Mouse (Mus musculus) embryonic facial prominence, embryonic 14.5 days (tissue): Measurements from ENCODE around the gene Cd109. TPM values are rescaled to one million over a fixed set of nuclear protein-coding genes. Genes with fewer than 3 reads are reported as not detected.

Experiments
- ATAC-seq: fragments of 200-750 bp; cut with Nextera tagmentation; 2 replicates; pipeline ENCODE4 v1.8.0; 2017; ENCODE audit warnings: low read depth, moderate number of reproducible peaks, moderate TSS enrichment
- DNase-seq: peaks from one replicate; pipeline ENCODE4 v3.0.0-alpha.2; 2015; ENCODE audit warnings: low spot score
- H3K27ac ChIP-seq: fragments of 300-500 bp; sonication (generic); replicated peaks from 2 replicates; pipeline ENCODE4 v1.5.1; 2014; ENCODE audit warnings: low read depth, mild to moderate bottlenecking, low read length, moderate library complexity
- H3K27me3 ChIP-seq: fragments of 300-500 bp; sonication (generic); replicated peaks from 2 replicates; pipeline ENCODE4 v1.6.1; 2014; ENCODE audit warnings: low read length; ENCODE audit not compliant: control insufficient read depth, insufficient read depth
- H3K36me3 ChIP-seq: fragments of 300-500 bp; sonication (generic); 2 replicates; pipeline ENCODE4 v1.6.1; 2014; ENCODE audit warnings: low read length, mixed read lengths; ENCODE audit not compliant: control insufficient read depth, insufficient read depth
- H3K4me1 ChIP-seq: fragments of 300-500 bp; sonication (generic); 2 replicates; pipeline ENCODE4 v1.6.1; 2014; ENCODE audit warnings: antibody characterized with exemption, low read length; ENCODE audit not compliant: control insufficient read depth, insufficient read depth
- H3K4me2 ChIP-seq: fragments of 300-500 bp; sonication (generic); 2 replicates; pipeline ENCODE4 v1.6.1; 2014; ENCODE audit warnings: low read depth, mild to moderate bottlenecking, low read length, moderate library complexity, mixed read lengths
- H3K4me3 ChIP-seq: fragments of 300-500 bp; sonication (generic); 2 replicates; pipeline ENCODE4 v1.5.1; 2014; ENCODE audit warnings: low read depth, mild to moderate bottlenecking, low read length
- H3K9ac ChIP-seq: fragments of 300-500 bp; sonication (generic); 2 replicates; pipeline ENCODE4 v1.6.1; 2014; ENCODE audit warnings: low read depth, mild to moderate bottlenecking, low read length, moderate library complexity, mixed read lengths
- H3K9me3 ChIP-seq: fragments of 300-500 bp; sonication (generic); 2 replicates; pipeline ENCODE4 v1.6.1; 2016; ENCODE audit warnings: low read length; ENCODE audit not compliant: control insufficient read depth
- WGBS: fragments of 180-500 bp; shearing (Covaris S2); extraction: QIAGEN DNeasy Blood & Tissue Kit; methylation state at CpG from one replicate; pipeline ENCODE4 v1.1.7; 2014; 5-methylcytosine and 5-hydroxymethylcytosine counted together
- polyA plus RNA-seq: library from polyadenylated mRNA; unstranded; fragments of >200 nt; fragmentation: Nextera tagmentation; extraction: Ambion mirVana; gene quantifications from 2 replicates; pipeline ENCODE4 v1.2.1, GENCODE M21; 2014

The Cd109 gene
- polyA plus RNA-seq, 1 experiment from 2014 or later = 20.3 TPM

GRCm38 (mm10) chr9:78590471-78590870, 24.9 kb upstream of the Cd109 start:
- no peaks in the 10 kb centered on the region for H3K36me3 ChIP-seq
- H3K27ac ChIP-seq = no peak overlapping the region
- 99% methylated on average over 2 of the region's 2 CpGs for WGBS
- H3K27me3 ChIP-seq = no peaks in the 10 kb centered on the region
- no peaks in the 10 kb centered on the region for H3K9me3 ChIP-seq
- DNase-seq (no peak), ATAC-seq (no peak)
- H3K4me3 ChIP-seq = no peak overlapping the region
- H3K4me1 ChIP-seq = peaks cover 9% of the 10 kb centered on the region
- H3K4me2 ChIP-seq = no peak overlapping the region
- H3K9ac ChIP-seq = no peak overlapping the region

- Histone ChIP-seq H3K36me3 (no peaks in the 10 kb centered on the region), H3K4me3 (no peak overlapping the region), H3K27me3 (no peaks in the 10 kb centered on the region), H3K27ac (no peak overlapping the region), H3K9me3 (no peaks in the 10 kb centered on the region), H3K4me1 (no peaks in the 10 kb centered on the region), H3K4me2 (no peak overlapping the region), H3K9ac (no peak overlapping the region)
- ATAC-seq (no peak), DNase-seq (no peak)
- WGBS = 84% methylated on average over 3 of the region's 3 CpGs
Measured at GRCm38 (mm10) chr9:78595257-78595656, 20.1 kb upstream of the Cd109 start.

GRCm38 (mm10) chr9:78595769-78596555, 19.4 kb upstream of the Cd109 start:
- Histone ChIP-seq H3K4me3 (no peak overlapping the region), H3K4me2 (no peak overlapping the region), H3K27me3 (no peaks in the 10 kb centered on the region), H3K9ac (no peak overlapping the region), H3K36me3 (no peaks in the 10 kb centered on the region), H3K9me3 (no peaks in the 10 kb centered on the region), H3K27ac (no peak overlapping the region), H3K4me1 (no peaks in the 10 kb centered on the region)
- ATAC-seq (no peak), DNase-seq (no peak)
- WGBS = 90% methylated on average over 18 of the region's 18 CpGs

DNA sequence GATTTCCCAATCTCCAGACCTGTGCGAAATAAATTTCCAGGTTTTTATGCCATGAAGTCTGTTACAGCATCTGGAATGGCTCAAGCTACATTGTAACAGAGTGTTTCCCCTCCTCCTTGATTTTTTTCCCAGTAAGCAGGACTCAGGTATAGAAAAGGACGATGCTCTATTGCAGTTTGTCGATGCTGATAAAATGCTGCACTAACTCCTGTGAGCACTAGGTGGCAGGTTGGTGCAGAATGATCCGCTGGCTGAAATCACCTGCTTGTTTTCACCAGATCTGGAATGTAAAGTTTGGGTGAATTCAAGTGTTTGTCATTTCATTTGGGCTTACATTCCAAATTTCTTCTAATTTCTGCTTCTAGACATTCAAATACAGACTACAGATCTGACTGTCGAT, 18.5 kb upstream of the Cd109 start:
- WGBS = 6% methylated on average over 5 of the region's 5 CpGs
- Histone ChIP-seq H3K27ac (no peak overlapping the region), H3K36me3 (no peaks in the 10 kb centered on the region), H3K9me3 (no peaks in the 10 kb centered on the region), H3K9ac (no peak overlapping the region), H3K4me3 (no peak overlapping the region), H3K27me3 (no peaks in the 10 kb centered on the region), H3K4me2 (no peak overlapping the region), H3K4me1 (no peaks in the 10 kb centered on the region)
- ATAC-seq (no peak), DNase-seq (no peak)

GRCm38 (mm10) chr9:78599927-78600326, 15.4 kb upstream of the Cd109 start:
- Histone ChIP-seq H3K4me1 (no peaks in the 10 kb centered on the region), H3K4me2 (no peak overlapping the region), H3K9me3 (no peaks in the 10 kb centered on the region), H3K9ac (no peak overlapping the region), H3K27ac (no peak overlapping the region), H3K27me3 (no peaks in the 10 kb centered on the region), H3K4me3 (no peak overlapping the region), H3K36me3 (no peaks in the 10 kb centered on the region)
- DNase-seq (no peak), ATAC-seq (no peak)
- 80% methylated on average over 5 of the region's 5 CpGs for WGBS

GRCm38 (mm10) chr9:78601046-78601730, 14.2 kb upstream of the Cd109 start:
- DNase-seq (no peak), ATAC-seq (0 out of 2 replicates have a peak, but pooled peaks have one; percentile 33)
- H3K36me3 ChIP-seq = no peaks in the 10 kb centered on the region
- 66% methylated on average over 4 of the region's 4 CpGs for WGBS
- no peaks in the 10 kb centered on the region for H3K9me3 ChIP-seq
- H3K4me2 ChIP-seq = no peak overlapping the region
- H3K27ac ChIP-seq = no peak overlapping the region
- H3K4me1 ChIP-seq = no peaks in the 10 kb centered on the region
- H3K27me3 ChIP-seq = no peaks in the 10 kb centered on the region
- no peak overlapping the region for H3K4me3 ChIP-seq
- H3K9ac ChIP-seq = no peak overlapping the region

DNA sequence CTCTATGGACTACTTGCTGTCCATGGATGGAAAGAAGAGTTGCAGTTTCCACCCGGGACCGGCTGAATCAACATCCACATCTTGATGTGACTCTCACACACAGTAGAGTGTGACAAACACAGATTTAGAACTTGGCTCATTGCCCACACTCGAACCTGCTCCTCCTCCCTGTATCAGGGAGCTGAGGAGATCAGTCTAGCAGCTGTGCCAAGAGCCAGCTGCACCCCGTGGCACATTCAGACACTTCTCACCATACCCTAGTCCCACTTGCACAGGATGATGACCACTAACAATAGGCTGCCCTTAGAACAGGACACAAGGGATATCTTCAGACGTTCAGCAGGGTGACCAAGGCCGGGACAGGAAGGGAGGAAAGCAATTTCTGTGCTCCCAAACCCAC, 1.1 kb upstream of the Cd109 start:
- H3K4me1 ChIP-seq = peaks cover 12% of the 10 kb centered on the region
- no peak overlapping the region for H3K4me2 ChIP-seq
- 57% methylated on average over 6 of the region's 6 CpGs for WGBS
- H3K9me3 ChIP-seq = no peaks in the 10 kb centered on the region
- no peak overlapping the region for H3K27ac ChIP-seq
- H3K27me3 ChIP-seq = no peaks in the 10 kb centered on the region
- peak; percentile 77 for ATAC-seq
- H3K4me3 ChIP-seq = no peak overlapping the region
- peak; percentile 71 for DNase-seq
- no peaks in the 10 kb centered on the region for H3K36me3 ChIP-seq
- no peak overlapping the region for H3K9ac ChIP-seq

GRCm38 (mm10) chr9:78619285-78619684, 3.9 kb downstream of the Cd109 start:
- ATAC-seq = no peak
- no peak overlapping the region for H3K9ac ChIP-seq
- no peaks in the 10 kb centered on the region for H3K36me3 ChIP-seq
- WGBS = 75% methylated on average over 9 of the region's 9 CpGs
- no peak overlapping the region for H3K4me3 ChIP-seq
- no peaks in the 10 kb centered on the region for H3K9me3 ChIP-seq
- H3K27me3 ChIP-seq = no peaks in the 10 kb centered on the region
- H3K4me1 ChIP-seq = peaks cover 12% of the 10 kb centered on the region
- no peak overlapping the region for H3K4me2 ChIP-seq
- peak; percentile 23 for DNase-seq
- no peak overlapping the region for H3K27ac ChIP-seq
